Mouse (Mus musculus): ENCODE measurements around the gene Plcxd3. TPM values are rescaled to one million over a fixed set of nuclear protein-coding genes. Genes with fewer than 3 reads are reported as not detected.
A peak's percentile ranks its signal among the peaks of the same experiment; 100 is the strongest.

The Plcxd3 gene
- polyA plus RNA-seq (2014; fragmentation: Nextera tagmentation; extraction: Ambion mirVana), result 1.2 and 1.8 TPM in 2 replicates

DNA sequence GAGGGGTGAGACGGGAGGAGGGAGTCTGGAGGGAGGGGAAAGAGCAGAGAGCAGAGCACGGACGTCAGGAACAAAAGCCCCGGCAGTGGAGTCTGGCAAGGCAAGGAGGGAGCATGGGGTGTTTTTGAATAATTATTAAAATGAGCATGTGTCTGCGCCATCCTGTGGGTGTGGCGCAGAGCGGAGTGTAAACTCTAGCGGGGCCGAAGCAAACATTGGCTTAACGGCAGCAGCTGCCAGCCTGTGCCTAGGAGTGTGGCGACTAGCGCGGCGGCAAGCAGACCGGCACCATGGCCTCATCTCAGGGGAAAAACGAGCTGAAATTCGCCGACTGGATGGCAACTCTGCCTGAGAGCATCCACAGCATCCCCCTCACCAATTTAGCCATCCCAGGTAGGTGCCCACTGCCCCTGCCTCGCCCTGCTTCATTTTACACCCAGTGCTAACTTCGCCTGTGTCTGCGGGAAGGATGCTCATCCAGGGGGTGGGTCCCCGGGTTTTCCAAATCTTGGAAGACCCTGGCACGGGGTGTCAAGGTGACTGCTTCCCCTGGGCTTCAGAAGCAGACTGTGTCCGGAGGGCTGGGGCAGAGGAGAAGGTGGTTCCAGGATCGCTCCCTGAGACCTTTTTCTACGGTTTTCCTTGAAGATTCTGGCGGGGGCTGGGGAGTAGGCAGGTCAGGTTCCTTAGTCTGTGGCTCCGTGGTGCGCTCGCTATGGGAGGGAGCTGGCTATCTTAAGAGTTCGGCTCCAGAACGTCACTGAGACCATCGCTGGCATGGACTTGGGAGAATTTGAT, at the start of gene Plcxd3:
Gene Plcxd3 (plus strand): TSS at position 69 of the 798 bp plus-strand sequence.
- DNase-seq (ENCODE audit: low spot score) (peak; percentile 62), ATAC-seq (replicated peaks; ENCODE audit: low FRiP score, low TSS enrichment, low read depth) (peak; percentile 32; the same call in 1 of the 2 replicates)
- Histone ChIP-seq H3K27ac (ENCODE audit: low read depth) (no peak within 1 kb of the TSS), H3K27me3 (replicated peaks; ENCODE audit: control insufficient read depth, insufficient read depth, low read length) (peaks cover 3% of the 10 kb centered on the region; the same call in 1 of the 2 replicates), H3K9me3 (ENCODE audit: control insufficient read depth, low read length) (no peaks in the 10 kb centered on the region), H3K36me3 (ENCODE audit: control insufficient read depth, insufficient read depth, low read length) (no peaks in the 10 kb centered on the region), H3K4me2 (ENCODE audit: low read length) (peak within 1 kb of the TSS; percentile 64), H3K4me1 (replicated peaks; ENCODE audit: control insufficient read depth, insufficient read depth, low read length) (no peaks in the 10 kb centered on the region; the same call in 1 of the 2 replicates), H3K9ac (ENCODE audit: low read length) (peak within 1 kb of the TSS; percentile 16; the same call in 1 of the 2 replicates), H3K4me3 (ENCODE audit: low read depth, low read length) (peak within 1 kb of the TSS; percentile 35)
- WGBS, result under 1% methylated on average over 33 of the region's 33 CpGs

DNA sequence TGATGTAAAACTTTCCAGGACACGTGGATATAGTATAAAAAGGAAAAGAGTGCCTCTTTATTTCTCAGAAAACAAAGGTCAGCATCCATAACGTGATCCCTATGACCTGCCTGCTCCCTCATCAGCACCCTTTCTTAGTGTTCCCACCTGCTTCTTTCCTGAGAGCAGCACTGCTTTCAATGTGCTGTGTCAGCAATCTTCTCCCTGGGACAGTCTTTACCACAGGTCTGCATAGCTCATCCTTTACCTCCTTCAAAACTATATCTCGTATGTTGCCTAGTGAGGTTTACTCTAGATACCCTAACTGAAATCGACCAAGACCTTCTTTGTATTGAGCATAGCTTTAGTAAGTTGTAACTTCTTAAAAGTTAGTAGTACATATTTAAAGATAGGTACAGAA, 43.4 kb upstream of the Plcxd3 start:
- no peak for DNase-seq (ENCODE audit: low spot score)
- Histone ChIP-seq H3K4me2 (ENCODE audit: low read length) (no peak overlapping the region), H3K27me3 (replicated peaks; ENCODE audit: control insufficient read depth, insufficient read depth, low read length) (no peaks in the 10 kb centered on the region), H3K27ac (ENCODE audit: low read depth) (no peak overlapping the region), H3K4me1 (replicated peaks; ENCODE audit: control insufficient read depth, insufficient read depth, low read length) (no peaks in the 10 kb centered on the region), H3K9ac (ENCODE audit: low read length) (no peak overlapping the region), H3K4me3 (ENCODE audit: low read depth, low read length) (no peak overlapping the region), H3K9me3 (ENCODE audit: control insufficient read depth, low read length) (no peaks in the 10 kb centered on the region), H3K36me3 (ENCODE audit: control insufficient read depth, insufficient read depth, low read length) (no peaks in the 10 kb centered on the region)
- no peak for ATAC-seq (replicated peaks; ENCODE audit: low FRiP score, low TSS enrichment, low read depth)
- 78% methylated on average over 4 of the region's 4 CpGs for WGBS

DNA sequence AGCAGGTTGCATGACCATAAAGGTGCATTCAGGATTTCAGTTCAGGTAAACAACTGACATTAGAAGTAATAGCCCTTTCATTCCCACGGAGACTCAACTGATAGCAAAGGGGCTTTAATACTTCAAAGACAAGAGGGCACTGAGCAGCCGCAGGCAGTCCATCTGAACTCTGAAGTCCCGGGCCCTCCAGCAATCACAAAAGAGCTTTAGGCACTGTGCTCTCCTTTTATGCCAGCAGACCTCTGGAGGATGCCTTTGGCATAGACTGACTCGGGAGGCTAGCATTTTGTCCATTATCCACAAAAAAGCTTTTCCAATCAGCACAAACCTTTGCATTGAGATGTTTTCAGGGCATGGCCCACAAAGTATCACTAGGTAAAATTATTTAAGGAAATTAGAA, 33.7 kb upstream of the Plcxd3 start:
- no peaks in the 10 kb centered on the region for H3K36me3 ChIP-seq (ENCODE audit: control insufficient read depth, insufficient read depth, low read length)
- H3K4me3 ChIP-seq (ENCODE audit: low read depth, low read length), result no peak overlapping the region
- no peaks in the 10 kb centered on the region for H3K4me1 ChIP-seq (replicated peaks; ENCODE audit: control insufficient read depth, insufficient read depth, low read length)
- H3K9ac ChIP-seq (ENCODE audit: low read length), result no peak overlapping the region
- no peak overlapping the region for H3K27ac ChIP-seq (ENCODE audit: low read depth)
- WGBS, result 38% methylated on average over 4 of the region's 4 CpGs
- H3K27me3 ChIP-seq (replicated peaks; ENCODE audit: control insufficient read depth, insufficient read depth, low read length), result no peaks in the 10 kb centered on the region
- no peaks in the 10 kb centered on the region for H3K9me3 ChIP-seq (ENCODE audit: control insufficient read depth, low read length)
- ATAC-seq (replicated peaks; ENCODE audit: low FRiP score, low TSS enrichment, low read depth) (no peak), DNase-seq (ENCODE audit: low spot score) (no peak)
- H3K4me2 ChIP-seq (ENCODE audit: low read length), result no peak overlapping the region

DNA sequence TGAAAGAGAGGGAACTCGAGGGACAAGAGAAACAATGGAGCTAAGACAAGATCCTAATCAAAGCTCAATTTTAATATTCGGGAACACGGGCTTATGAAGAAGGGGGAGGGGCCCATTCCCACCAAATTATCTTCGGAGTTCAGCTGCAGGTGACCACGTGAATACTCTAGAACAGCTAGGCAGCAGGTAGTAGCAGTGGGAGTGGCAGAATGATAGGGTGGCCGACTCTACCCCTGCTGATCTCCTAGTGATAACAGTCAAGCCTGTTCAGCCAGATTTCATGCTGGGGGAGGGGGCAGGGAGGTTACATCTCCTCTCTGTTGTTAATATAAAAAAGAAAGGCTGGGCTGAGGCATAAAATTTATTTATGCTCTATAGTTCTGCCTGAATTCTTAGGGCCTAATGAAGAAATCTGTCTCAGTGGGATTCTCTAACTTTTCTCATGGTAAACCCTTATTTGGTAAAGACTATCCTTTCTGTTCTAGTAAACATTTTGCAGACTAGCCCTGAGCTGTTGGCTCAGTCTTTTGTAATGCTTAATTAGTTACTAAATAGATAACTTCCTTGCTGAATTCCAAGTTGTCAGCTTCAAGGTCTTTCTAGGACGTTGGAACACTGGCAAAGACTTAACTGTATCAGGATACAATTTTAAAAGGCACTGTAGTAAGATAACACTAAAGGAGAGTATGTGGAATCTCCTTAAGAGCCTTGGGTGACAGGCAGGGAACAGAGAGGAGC, 26.3 kb upstream of the Plcxd3 start:
- no peak for ATAC-seq (replicated peaks; ENCODE audit: low FRiP score, low TSS enrichment, low read depth)
- Histone ChIP-seq H3K36me3 (ENCODE audit: control insufficient read depth, insufficient read depth, low read length) (no peaks in the 10 kb centered on the region), H3K9ac (ENCODE audit: low read length) (no peak overlapping the region), H3K9me3 (ENCODE audit: control insufficient read depth, low read length) (no peaks in the 10 kb centered on the region), H3K27ac (ENCODE audit: low read depth) (no peak overlapping the region), H3K27me3 (replicated peaks; ENCODE audit: control insufficient read depth, insufficient read depth, low read length) (no peaks in the 10 kb centered on the region), H3K4me1 (replicated peaks; ENCODE audit: control insufficient read depth, insufficient read depth, low read length) (no peaks in the 10 kb centered on the region), H3K4me3 (ENCODE audit: low read depth, low read length) (no peak overlapping the region), H3K4me2 (ENCODE audit: low read length) (no peak overlapping the region)
- 31% methylated on average over 7 of the region's 7 CpGs for WGBS
- DNase-seq (ENCODE audit: low spot score), result no peak

DNA sequence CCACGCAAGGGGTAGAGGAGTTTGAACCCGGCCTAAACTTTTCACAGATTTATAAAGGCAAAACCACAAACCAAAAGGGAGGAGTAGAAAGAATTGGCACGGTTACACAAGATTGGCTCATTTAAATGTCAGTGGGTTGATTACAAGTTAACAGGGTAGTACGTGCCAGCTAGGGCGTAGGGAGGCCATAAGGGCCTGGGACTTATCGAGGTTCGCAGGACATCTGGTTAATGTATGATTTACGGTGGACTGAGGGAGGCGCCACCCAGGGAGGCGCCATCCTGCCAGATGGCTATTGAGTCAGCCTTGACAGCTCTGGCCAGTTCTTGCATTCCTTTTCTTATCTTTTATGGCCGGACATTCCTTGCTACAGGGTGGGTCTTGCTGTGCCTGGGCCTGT, 18.9 kb upstream of the Plcxd3 start:
- no peak for DNase-seq (ENCODE audit: low spot score)
- Histone ChIP-seq H3K9ac (ENCODE audit: low read length) (no peak overlapping the region), H3K36me3 (ENCODE audit: control insufficient read depth, insufficient read depth, low read length) (no peaks in the 10 kb centered on the region), H3K9me3 (ENCODE audit: control insufficient read depth, low read length) (0 out of 2 replicates have a peak, but pooled peaks cover 2% of the 10 kb centered on the region), H3K4me2 (ENCODE audit: low read length) (no peak overlapping the region), H3K4me1 (replicated peaks; ENCODE audit: control insufficient read depth, insufficient read depth, low read length) (no peaks in the 10 kb centered on the region), H3K27me3 (replicated peaks; ENCODE audit: control insufficient read depth, insufficient read depth, low read length) (no peaks in the 10 kb centered on the region), H3K4me3 (ENCODE audit: low read depth, low read length) (no peak overlapping the region), H3K27ac (ENCODE audit: low read depth) (no peak overlapping the region)
- ATAC-seq (replicated peaks; ENCODE audit: low FRiP score, low TSS enrichment, low read depth), result no peak
- 74% methylated on average over 11 of the region's 11 CpGs for whole genome bisulfite sequencing

DNA sequence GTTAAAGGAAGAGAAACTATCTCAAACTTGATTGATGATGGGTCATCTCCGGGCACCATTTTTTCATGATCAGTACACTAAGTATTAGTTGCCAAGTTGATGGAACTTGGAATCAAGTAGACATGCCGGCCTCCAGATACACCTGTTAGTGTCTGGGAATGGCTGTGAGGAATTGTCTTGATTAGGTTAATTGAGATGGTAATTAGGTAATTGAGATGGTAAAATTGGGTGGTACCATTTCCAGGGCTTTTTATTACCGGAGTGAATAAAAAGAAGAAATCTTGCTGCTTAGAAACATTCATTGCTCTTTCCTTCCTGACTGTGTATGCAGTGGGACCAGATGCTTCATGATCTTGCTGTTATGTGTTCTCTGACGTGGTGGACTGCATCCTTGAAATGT, 17.6 kb upstream of the Plcxd3 start:
- no peaks in the 10 kb centered on the region for H3K4me1 ChIP-seq (replicated peaks; ENCODE audit: control insufficient read depth, insufficient read depth, low read length)
- no peak for ATAC-seq (replicated peaks; ENCODE audit: low FRiP score, low TSS enrichment, low read depth)
- 77% methylated on average over 4 of the region's 4 CpGs for WGBS

DNA sequence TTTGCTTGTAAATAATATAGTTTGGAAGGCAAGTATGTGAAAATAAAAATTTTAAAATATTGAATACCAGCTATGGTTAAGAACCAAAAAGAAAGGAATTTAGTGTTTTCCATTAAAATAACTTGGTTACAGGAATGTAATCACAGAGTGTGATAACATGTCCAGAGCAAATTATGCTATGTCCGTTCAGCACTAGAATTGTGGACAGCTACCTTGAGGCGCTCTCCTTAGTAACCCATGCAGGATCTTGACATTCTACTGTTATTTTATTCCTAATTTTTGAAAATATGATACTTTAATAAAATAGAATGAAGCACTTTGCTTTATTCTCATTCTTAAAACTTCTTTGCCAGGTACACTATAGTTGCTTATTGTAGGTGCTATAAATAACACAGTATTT, 7.5 kb upstream of the Plcxd3 start:
- DNase-seq (ENCODE audit: low spot score) (no peak), ATAC-seq (replicated peaks; ENCODE audit: low FRiP score, low TSS enrichment, low read depth) (no peak)
- H3K4me1 ChIP-seq (replicated peaks; ENCODE audit: control insufficient read depth, insufficient read depth, low read length), result no peaks in the 10 kb centered on the region
- H3K27ac ChIP-seq (ENCODE audit: low read depth), result no peak overlapping the region
- no peak overlapping the region for H3K9ac ChIP-seq (ENCODE audit: low read length)
- no peak overlapping the region for H3K4me3 ChIP-seq (ENCODE audit: low read depth, low read length)
- no peaks in the 10 kb centered on the region for H3K27me3 ChIP-seq (replicated peaks; ENCODE audit: control insufficient read depth, insufficient read depth, low read length)
- H3K4me2 ChIP-seq (ENCODE audit: low read length), result no peak overlapping the region
- no peaks in the 10 kb centered on the region for H3K9me3 ChIP-seq (ENCODE audit: control insufficient read depth, low read length)
- 55% methylated on average over 2 of the region's 2 CpGs for WGBS
- no peaks in the 10 kb centered on the region for H3K36me3 ChIP-seq (ENCODE audit: control insufficient read depth, insufficient read depth, low read length)

More for the DNA sequence above, 17.6 kb upstream of the Plcxd3 start:
- Histone ChIP-seq H3K36me3 (ENCODE audit: control insufficient read depth, insufficient read depth, low read length) (no peaks in the 10 kb centered on the region), H3K9ac (ENCODE audit: low read length) (no peak overlapping the region), H3K4me2 (ENCODE audit: low read length) (no peak overlapping the region), H3K27me3 (replicated peaks; ENCODE audit: control insufficient read depth, insufficient read depth, low read length) (no peaks in the 10 kb centered on the region), H3K27ac (ENCODE audit: low read depth) (no peak overlapping the region), H3K9me3 (ENCODE audit: control insufficient read depth, low read length) (0 out of 2 replicates have a peak, but pooled peaks cover 2% of the 10 kb centered on the region), H3K4me3 (ENCODE audit: low read depth, low read length) (no peak overlapping the region)
- no peak for DNase-seq (ENCODE audit: low spot score)

DNA sequence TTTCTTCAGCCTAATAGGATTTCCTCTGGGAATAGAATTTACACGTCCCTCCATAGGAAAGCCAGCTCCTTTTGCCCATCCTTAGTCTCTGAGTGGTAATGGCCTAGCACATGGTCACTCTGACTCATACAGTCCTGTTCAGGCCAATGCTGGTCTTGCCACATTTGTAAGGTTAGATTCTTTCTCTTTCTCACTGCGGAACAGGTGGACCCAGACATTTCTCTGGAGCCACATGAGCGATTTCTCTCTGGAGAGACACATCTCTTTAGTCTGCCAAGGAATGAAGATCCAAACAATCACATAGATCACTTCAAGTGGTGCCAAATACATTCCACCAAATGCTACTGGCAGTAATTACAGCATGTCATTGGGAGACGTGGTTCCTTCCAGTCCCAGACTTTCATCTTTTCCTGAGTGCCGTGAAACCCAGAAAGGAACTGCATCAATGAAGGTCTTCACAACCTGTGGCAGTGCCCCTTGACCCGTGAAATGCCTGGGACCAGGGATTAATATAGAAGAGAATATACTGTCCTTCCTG, 769 bp upstream of the Plcxd3 start:
- H3K4me2 ChIP-seq (ENCODE audit: low read length), result peak overlapping the region; percentile 64; the same call in 1 of the 2 replicates

More for the DNA sequence above, 769 bp upstream of the Plcxd3 start:
- Histone ChIP-seq H3K9me3 (ENCODE audit: control insufficient read depth, low read length) (no peaks in the 10 kb centered on the region), H3K27me3 (replicated peaks; ENCODE audit: control insufficient read depth, insufficient read depth, low read length) (peaks cover 3% of the 10 kb centered on the region; the same call in 1 of the 2 replicates), H3K9ac (ENCODE audit: low read length) (no peak overlapping the region), H3K27ac (ENCODE audit: low read depth) (no peak overlapping the region), H3K4me1 (replicated peaks; ENCODE audit: control insufficient read depth, insufficient read depth, low read length) (no peaks in the 10 kb centered on the region; the same call in 1 of the 2 replicates), H3K36me3 (ENCODE audit: control insufficient read depth, insufficient read depth, low read length) (no peaks in the 10 kb centered on the region), H3K4me3 (ENCODE audit: low read depth, low read length) (no peak overlapping the region)
- DNase-seq (ENCODE audit: low spot score), result no peak
- WGBS, result 57% methylated on average over 6 of the region's 6 CpGs
- ATAC-seq (replicated peaks; ENCODE audit: low FRiP score, low TSS enrichment, low read depth), result no peak
